Mouse (Mus musculus) intestine, embryonic 14.5 days (tissue): ENCODE data around the gene Cdk6. TPM values are rescaled to one million over a fixed set of nuclear protein-coding genes. Genes with fewer than 3 reads are reported as not detected.
"Not testable (repeated sequence)": the region's sequence is repeated elsewhere in the genome, so short reads cannot be mapped to it uniquely, and the experiment has no call there.

ENCODE experiments used
- ATAC-seq: fragments of 200-750 bp; cut with Nextera tagmentation; replicated peaks from 2 replicates; pipeline ENCODE4 v1.8.0; 2017; ENCODE audit warnings: low read depth, moderate number of reproducible peaks, moderate TSS enrichment, moderate library complexity; ENCODE audit not compliant: low FRiP score, low TSS enrichment
- DNase-seq: peaks from one replicate; pipeline ENCODE4 v3.0.0-alpha.2; 2018; ENCODE audit warnings: low spot score
- H3K27ac ChIP-seq: fragments of 300-500 bp; sonication (generic); 2 replicates; pipeline ENCODE4 v1.5.1; 2014; ENCODE audit warnings: low read depth, mild to moderate bottlenecking, control low read depth
- H3K27me3 ChIP-seq: fragments of 300-500 bp; sonication (generic); replicated peaks from 2 replicates; pipeline ENCODE4 v1.6.1; 2014; ENCODE audit warnings: low read length, control low read depth; ENCODE audit not compliant: control insufficient read depth, insufficient read depth
- H3K36me3 ChIP-seq: fragments of 300-500 bp; sonication (generic); 2 replicates; pipeline ENCODE4 v1.6.1; 2014; ENCODE audit warnings: low read length, control low read depth; ENCODE audit not compliant: control insufficient read depth, insufficient read depth
- H3K4me1 ChIP-seq: fragments of 300-500 bp; sonication (generic); replicated peaks from 2 replicates; pipeline ENCODE4 v1.6.1; 2014; ENCODE audit warnings: low read length, control low read depth, mixed read lengths; ENCODE audit not compliant: control insufficient read depth, insufficient read depth
- H3K4me2 ChIP-seq: fragments of 300-500 bp; sonication (generic); 2 replicates; pipeline ENCODE4 v1.6.1; 2014; ENCODE audit warnings: low read length
- H3K4me3 ChIP-seq: fragments of 300-500 bp; sonication (generic); 2 replicates; pipeline ENCODE4 v1.5.1; 2014; ENCODE audit warnings: low read depth, low read length, control low read depth, mixed read lengths
- H3K9ac ChIP-seq: fragments of 300-500 bp; sonication (generic); 2 replicates; pipeline ENCODE4 v1.6.1; 2014; ENCODE audit warnings: mild to moderate bottlenecking, low read length
- H3K9me3 ChIP-seq: fragments of 300-500 bp; sonication (generic); 2 replicates; pipeline ENCODE4 v1.6.1; 2016; ENCODE audit warnings: low read length, control low read depth; ENCODE audit not compliant: control insufficient read depth
- WGBS: fragments of 180-500 bp; shearing (Covaris S2); extraction: QIAGEN DNeasy Blood & Tissue Kit; methylation state at CpG from one replicate; pipeline ENCODE4 v1.1.7; 2014; 5-methylcytosine and 5-hydroxymethylcytosine counted together
- polyA plus RNA-seq: library from polyadenylated mRNA; unstranded; fragments of >200 nt; fragmentation: Nextera tagmentation; extraction: Ambion mirVana; gene quantifications from 2 replicates; pipeline ENCODE4 v1.2.1, GENCODE M21; 2014

Gene Cdk6
- polyA plus RNA-seq, 1 experiment from 2014 or later = 41.3 TPM

DNA sequence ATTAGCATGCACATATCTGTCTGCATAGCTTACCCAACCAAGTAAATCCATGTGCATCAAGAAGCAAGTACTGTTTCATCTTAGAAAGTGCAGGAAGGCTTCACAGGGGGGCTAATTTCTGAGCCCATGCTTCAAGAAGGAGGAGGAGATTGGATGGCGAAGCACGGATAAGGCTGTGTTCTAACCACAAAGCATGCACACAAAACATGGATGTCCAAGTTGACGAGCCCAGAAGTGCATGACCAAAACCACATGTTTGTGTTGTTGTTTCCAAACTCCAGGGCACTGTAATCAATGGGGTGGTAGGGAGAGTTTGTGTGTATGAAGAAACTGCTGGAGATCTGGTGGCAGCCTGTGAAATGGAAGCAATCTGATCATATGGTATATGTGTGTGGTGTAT lies 101.2 kb downstream of the Cdk6 start:
- 95% methylated on average over 3 of the region's 3 CpGs for WGBS
- not testable (repeated sequence) for H3K27me3 ChIP-seq, H3K4me2 ChIP-seq, ATAC-seq, H3K27ac ChIP-seq, DNase-seq, H3K9ac ChIP-seq, H3K4me3 ChIP-seq, H3K9me3 ChIP-seq, H3K4me1 ChIP-seq, H3K36me3 ChIP-seq

DNA sequence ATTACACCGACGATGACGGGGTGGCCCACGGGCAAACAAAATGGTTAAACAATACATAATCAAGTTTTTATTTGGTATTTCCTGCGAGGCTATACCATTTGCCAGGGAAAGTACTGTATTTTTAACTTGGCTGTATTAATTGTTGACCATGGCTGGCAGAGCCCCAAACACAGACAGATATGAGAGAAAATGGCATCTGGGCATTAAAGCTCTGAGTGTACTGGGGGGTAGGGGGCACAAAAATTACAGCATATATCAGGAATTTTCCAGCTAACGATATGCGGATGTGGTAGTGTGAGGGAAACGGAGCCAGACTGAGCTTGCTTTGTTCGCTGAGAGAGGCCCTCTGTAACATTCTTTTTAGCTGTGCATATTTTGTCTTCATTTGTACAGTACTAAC lies 109.9 kb downstream of the Cdk6 start:
- not testable (repeated sequence) for H3K9ac ChIP-seq, H3K4me1 ChIP-seq, H3K36me3 ChIP-seq, H3K4me3 ChIP-seq, H3K9me3 ChIP-seq, H3K27ac ChIP-seq, DNase-seq, H3K27me3 ChIP-seq, H3K4me2 ChIP-seq, ATAC-seq
- 66% methylated on average over 9 of the region's 9 CpGs for WGBS

- not testable (repeated sequence) for H3K36me3 ChIP-seq, H3K4me1 ChIP-seq, H3K4me3 ChIP-seq, H3K27me3 ChIP-seq, H3K9me3 ChIP-seq, H3K4me2 ChIP-seq, H3K27ac ChIP-seq, H3K9ac ChIP-seq
- DNase-seq (peak; percentile 66), ATAC-seq (peak; percentile 43; the same call in 1 of the 2 replicates)
- WGBS = 11% methylated on average over 6 of the region's 6 CpGs
Measured at GRCm38 (mm10) chr5:3453946-3454345, 112.7 kb downstream of the Cdk6 start.

DNA sequence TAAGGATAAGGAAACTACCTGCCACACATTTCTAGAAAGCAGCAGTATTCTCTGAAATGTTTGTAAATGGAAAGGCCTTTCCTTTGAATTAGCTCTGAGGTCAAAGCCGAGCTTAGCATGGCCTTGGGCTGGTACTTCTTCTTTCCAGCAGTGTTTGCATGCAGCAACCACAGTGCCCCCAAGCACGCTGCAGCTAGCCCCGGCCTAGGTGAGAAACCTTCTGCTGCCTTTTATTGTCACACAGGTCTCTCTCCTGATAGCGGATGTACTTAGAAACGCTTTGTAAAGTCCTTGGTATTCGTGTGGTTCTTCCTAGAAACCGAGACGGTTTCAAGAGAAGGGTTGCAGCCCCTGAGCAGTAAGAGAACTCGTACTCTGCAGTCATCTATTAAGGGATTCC lies 119.6 kb downstream of the Cdk6 start:
- no peak overlapping the region for H3K4me2 ChIP-seq
- no peaks in the 10 kb centered on the region for H3K9me3 ChIP-seq
- H3K4me3 ChIP-seq = no peak overlapping the region
- 61% methylated on average over 9 of the region's 9 CpGs for WGBS
- H3K4me1 ChIP-seq = peaks cover 6% of the 10 kb centered on the region; the same call in 1 of the 2 replicates
- DNase-seq (no peak), ATAC-seq (no peak)
- H3K9ac ChIP-seq = no peak overlapping the region
- H3K27me3 ChIP-seq = no peaks in the 10 kb centered on the region
- no peaks in the 10 kb centered on the region for H3K36me3 ChIP-seq
- H3K27ac ChIP-seq = no peak overlapping the region

GRCm38 (mm10) chr5:3461401-3461800 lies 120.1 kb downstream of the Cdk6 start:
- ATAC-seq = no peak
- DNase-seq = no peak
- H3K4me2 ChIP-seq = no peak overlapping the region
- H3K4me1 ChIP-seq = peaks cover 10% of the 10 kb centered on the region; the same call in 1 of the 2 replicates
- WGBS = 71% methylated on average over 7 of the region's 7 CpGs
- H3K9me3 ChIP-seq = no peaks in the 10 kb centered on the region
- no peak overlapping the region for H3K27ac ChIP-seq
- H3K36me3 ChIP-seq = no peaks in the 10 kb centered on the region
- H3K9ac ChIP-seq = no peak overlapping the region
- no peak overlapping the region for H3K4me3 ChIP-seq
- H3K27me3 ChIP-seq = no peaks in the 10 kb centered on the region

DNA sequence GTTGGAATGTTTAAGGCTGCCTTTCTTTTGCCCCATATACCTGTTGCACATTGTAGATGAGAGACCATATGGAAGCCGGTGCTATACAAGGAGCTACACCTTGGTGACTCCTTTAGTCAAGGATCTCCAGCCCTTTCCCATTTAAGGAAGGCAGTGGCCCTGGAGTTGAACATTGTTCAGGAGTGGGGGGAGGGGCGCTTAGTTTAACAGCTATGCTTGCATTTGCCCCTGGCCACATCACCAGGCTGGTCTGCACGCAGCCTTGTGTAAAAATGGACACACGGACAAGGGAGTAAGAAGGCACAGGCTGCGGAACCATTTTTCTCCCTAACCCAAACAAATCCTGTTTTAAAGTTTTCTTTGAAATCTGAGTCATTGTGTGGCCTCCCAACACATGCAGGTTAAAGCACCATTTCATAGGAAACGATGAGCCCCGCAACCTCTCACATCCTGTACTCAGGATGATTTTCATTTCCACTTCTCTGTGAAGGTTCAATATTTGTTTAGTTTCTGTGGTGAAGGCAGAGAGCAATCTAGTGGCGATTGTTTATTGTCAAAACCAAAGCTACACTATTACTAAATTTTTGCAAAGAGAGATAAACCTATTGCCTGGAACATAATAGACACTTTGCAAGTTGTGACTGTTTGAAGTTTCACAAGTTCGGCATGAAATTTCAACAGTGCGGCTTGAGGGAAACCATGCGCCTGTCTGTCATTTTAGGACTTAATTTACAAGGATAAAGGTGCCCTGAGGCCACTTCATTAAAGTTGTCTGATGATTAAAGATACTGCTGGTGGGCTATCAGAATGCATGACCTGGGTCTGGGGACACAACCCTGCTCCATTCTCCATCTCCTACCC lies 121.8 kb downstream of the Cdk6 start:
- ATAC-seq = no peak
- DNase-seq = no peak
- WGBS = 46% methylated on average over 11 of the region's 11 CpGs
- Histone ChIP-seq H3K27me3 (no peaks in the 10 kb centered on the region), H3K27ac (no peak overlapping the region), H3K9ac (no peak overlapping the region), H3K4me3 (no peak overlapping the region), H3K4me1 (peaks cover 13% of the 10 kb centered on the region; the same call in 1 of the 2 replicates), H3K36me3 (no peaks in the 10 kb centered on the region), H3K4me2 (no peak overlapping the region), H3K9me3 (no peaks in the 10 kb centered on the region)

- ATAC-seq = no peak
Measured at GRCm38 (mm10) chr5:3463758-3464157, 122.5 kb downstream of the Cdk6 start.

GRCm38 (mm10) chr5:3466069-3466877 lies 125.0 kb downstream of the Cdk6 start:
- Histone ChIP-seq H3K36me3 (no peaks in the 10 kb centered on the region), H3K27me3 (no peaks in the 10 kb centered on the region), H3K9ac (no peak overlapping the region), H3K4me2 (no peak overlapping the region), H3K4me3 (no peak overlapping the region), H3K4me1 (peaks cover 13% of the 10 kb centered on the region; the same call in 1 of the 2 replicates), H3K27ac (no peak overlapping the region), H3K9me3 (no peaks in the 10 kb centered on the region)
- DNase-seq = no peak
- 36% methylated on average over 7 of the region's 7 CpGs for WGBS
- ATAC-seq = 0 out of 2 replicates have a peak, but pooled peaks have one; percentile 47

More at GRCm38 (mm10) chr5:3463758-3464157, 122.5 kb downstream of the Cdk6 start:
- no peaks in the 10 kb centered on the region for H3K27me3 ChIP-seq
- DNase-seq = no peak
- H3K4me3 ChIP-seq = no peak overlapping the region
- 75% methylated on average over 3 of the region's 3 CpGs for WGBS
- no peaks in the 10 kb centered on the region for H3K9me3 ChIP-seq
- H3K4me1 ChIP-seq = peaks cover 13% of the 10 kb centered on the region; the same call in 1 of the 2 replicates
- no peak overlapping the region for H3K9ac ChIP-seq
- H3K36me3 ChIP-seq = no peaks in the 10 kb centered on the region
- H3K27ac ChIP-seq = no peak overlapping the region
- H3K4me2 ChIP-seq = no peak overlapping the region
